Mouse (Mus musculus) testis, adult 2 months (tissue): ENCODE data around the gene Dennd1b.

Experiments
- CTCF ChIP-seq: fragments of 200-500 bp; IDR thresholded peaks from 2 replicates; pipeline ENCODE4 v1.5.1; 2012; ENCODE audit warnings: low read depth, mild to moderate bottlenecking, inconsistent platforms, low read length, moderate library complexity; ENCODE audit not compliant: control insufficient read depth, insufficient read depth, insufficient replicate concordance
- POLR2A ChIP-seq: fragments of 200-500 bp; IDR thresholded peaks from 2 replicates; pipeline ENCODE4 v1.6.1; 2012; ENCODE audit warnings: low read depth, mild to moderate bottlenecking, inconsistent platforms, low read length, moderate library complexity; ENCODE audit not compliant: control insufficient read depth

DNA sequence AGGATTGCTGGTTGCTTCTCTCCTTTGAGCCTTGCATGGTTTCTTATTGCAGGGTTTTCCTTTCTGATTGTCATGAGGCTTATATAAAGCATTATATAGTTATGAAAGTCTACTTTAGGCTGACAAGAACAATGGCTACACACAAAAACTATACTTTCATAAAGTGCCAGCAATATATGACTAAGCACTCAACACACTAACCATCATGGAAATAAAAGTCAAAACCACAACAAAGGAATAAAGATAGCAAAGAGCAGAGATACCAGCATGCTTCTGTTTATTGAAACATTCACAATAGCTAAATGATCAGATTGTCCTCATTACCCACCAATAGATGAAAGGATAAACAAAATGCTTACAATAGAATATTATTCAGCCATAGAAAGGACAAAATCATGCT is 11.1 kb upstream of the Dennd1b start:
- TF ChIP-seq CTCF = no peak
- TF ChIP-seq POLR2A = no peak
